Mouse (Mus musculus) spleen, postnatal 14 days (tissue): ENCODE data around the gene Loxl3.

Experiments
- DNase-seq, 2 experiments: peaks; one replicate each; pipeline ENCODE4 v3.0.0; 2021 to 2022; ENCODE audit warnings: low spot score in 2 of 2

The Loxl3 gene

GRCm38 (mm10) chr6:83086121-83087035, 52.4 kb downstream of the Loxl3 start, which contains the start of gene Lbx2:
Gene Lbx2, plus strand, starts transcription at chr6:83086367.
- no peak for DNase-seq

DNA sequence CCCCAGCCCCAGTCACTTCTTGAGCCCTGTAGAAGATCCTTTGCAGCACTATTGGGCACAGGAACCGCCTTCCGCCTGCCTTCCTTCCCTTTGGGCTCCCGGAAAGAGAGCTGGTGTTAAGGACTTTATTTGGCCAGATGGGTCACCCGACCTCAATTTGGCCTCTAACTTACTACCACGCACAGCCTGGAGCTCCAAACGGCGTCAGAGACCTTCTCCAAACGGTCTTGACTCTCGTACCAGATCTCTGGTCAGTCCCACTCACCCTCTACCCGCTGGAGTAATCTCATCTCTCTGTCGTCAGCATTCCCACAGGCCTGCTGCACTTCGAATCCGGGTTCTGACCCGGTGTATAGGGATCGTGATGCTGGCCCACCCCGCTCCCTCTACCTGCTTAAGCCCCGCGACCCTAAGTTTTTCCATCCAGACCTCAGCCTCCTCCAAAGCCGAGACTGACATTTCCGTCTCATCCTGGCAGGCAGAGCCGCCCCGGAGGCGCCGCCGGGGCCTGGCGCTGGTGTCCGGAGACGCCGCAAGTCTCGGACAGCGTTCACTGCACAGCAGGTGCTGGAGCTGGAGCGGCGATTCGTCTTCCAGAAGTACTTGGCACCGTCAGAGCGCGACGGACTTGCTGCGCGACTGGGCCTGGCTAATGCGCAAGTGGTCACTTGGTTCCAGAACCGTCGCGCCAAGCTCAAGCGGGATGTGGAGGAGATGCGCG, 53.4 kb downstream of the Loxl3 start:
- no peak for DNase-seq

DNA sequence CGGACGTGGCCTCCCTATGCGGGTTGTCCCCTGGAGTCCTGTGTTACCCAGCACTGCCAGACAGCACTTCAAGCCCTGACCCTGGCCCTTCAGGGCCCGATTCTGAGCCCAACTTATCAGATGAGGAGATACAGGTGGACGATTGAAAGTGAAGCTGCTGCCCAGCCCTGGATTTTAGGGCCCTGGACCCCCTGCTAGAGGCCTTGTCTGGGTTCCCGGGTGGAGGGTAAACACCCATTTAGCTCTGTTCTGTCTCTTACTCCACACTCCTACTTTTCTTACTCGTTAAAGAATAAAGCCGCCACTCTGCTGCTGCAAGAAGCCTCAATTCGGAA, 53.9 kb downstream of the Loxl3 start:
- DNase-seq = no peak

DNA sequence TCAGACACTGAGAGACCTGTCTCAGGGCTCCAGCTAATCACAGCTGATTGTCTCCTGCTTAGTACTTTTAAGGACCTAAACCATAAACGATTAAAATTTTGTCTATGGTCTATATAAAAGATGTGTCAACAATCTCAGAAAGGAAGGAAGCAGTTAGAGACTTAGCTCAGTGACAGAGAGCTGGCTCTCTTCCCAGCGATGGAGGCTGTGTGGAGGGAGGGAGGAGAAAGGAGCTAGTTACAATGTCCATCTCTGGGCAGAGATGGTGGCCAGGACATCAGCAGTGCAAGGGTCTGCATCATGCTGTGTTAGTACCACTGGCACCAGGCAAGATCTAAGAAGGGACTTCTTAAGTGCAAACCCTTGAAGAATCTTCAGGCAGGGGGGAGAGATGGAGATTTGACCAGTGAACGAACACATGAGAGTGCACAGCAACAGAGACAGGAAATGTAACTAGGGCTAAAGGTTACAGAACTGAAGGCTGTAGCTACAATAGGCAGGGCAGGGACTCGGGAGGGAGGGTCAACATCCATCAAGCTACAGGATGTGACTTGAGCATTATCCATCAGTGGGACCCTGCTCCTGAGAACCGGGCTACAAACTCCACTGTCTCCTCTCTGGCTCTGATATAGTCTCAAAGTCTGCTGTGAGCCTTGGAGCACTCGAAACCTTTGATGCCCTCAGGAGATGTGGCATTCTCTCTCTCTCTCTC, 58.6 kb downstream of the Loxl3 start:
- no peak for DNase-seq

DNA sequence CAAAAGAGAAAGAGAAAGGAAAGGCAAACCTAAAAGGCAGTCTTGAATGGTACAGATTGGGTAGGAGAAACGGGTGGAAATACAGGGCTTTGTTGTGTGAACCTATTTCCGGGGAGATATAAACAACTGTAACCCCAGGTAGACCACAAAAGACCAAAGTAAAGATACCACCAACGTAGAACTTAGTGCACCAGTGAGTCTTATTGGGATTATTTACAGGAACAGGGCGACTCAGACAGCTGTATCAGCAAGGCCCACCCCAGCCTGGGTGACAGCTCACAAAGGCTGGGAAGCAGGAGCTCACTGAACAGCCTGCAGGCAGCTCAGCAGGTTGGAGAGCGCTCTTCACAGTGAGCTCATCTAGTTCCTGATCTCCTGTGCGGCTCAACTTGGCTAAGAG, 62.0 kb downstream of the Loxl3 start:
- DNase-seq = no peak

DNA sequence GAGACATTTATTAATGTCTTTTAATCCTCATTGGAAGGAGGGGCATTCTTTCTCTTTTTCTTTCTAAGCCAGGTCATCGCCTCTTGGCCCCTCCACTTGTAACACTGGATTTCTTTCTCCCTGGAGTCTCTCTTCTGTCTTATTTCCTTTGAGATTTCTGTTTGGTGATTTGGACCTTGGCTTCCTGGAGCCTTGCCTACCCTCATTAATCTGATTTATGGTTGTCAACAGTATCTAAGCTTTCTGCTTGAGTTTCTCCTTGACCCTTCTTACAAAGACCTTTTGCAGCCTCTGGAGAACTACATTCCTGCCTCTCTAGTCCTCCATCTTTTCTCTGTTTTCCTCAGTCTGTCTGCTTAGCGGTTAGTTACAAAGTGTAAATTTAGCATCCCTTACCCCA, 64.4 kb downstream of the Loxl3 start:
- no peak for DNase-seq

DNA sequence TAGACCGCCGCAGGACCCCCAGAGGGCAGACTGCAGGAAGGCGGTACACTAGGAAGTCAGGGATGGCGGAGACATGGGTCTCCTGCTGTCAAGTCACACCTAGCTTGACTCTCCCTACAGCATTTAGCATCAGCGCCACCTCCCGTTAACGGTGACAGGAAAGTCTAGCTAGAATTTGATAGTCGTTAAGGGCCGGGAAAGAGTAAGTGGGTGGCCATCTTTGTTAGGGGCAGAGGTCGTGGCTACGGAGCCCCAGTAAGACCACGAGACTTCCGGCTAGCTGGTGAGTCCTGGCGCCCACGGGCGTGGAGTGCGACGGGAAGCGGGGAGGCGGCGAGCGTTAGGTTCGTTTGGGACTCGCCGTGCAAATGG, 67.3 kb downstream of the Loxl3 start, which contains the start of the genes Ccdc142 and Gm42688:
Gene Ccdc142 (plus strand): TSS at position 286 of the 372 bp plus-strand sequence.
Gene Gm42688 (plus strand): TSS at position 302 of the 372 bp plus-strand sequence.
- peak; percentile 81 to 84 for DNase-seq

GRCm38 (mm10) chr6:83101688-83102556, 67.9 kb downstream of the Loxl3 start:
- peak; percentile 52 to 67 for DNase-seq
